Mouse (Mus musculus): ENCODE measurements around the gene Gdf7. TPM values are rescaled to one million over a fixed set of nuclear protein-coding genes. Genes with fewer than 3 reads are reported as not detected.

Gdf7 gene
- polyA plus RNA-seq, 1 experiment: not detected

DNA sequence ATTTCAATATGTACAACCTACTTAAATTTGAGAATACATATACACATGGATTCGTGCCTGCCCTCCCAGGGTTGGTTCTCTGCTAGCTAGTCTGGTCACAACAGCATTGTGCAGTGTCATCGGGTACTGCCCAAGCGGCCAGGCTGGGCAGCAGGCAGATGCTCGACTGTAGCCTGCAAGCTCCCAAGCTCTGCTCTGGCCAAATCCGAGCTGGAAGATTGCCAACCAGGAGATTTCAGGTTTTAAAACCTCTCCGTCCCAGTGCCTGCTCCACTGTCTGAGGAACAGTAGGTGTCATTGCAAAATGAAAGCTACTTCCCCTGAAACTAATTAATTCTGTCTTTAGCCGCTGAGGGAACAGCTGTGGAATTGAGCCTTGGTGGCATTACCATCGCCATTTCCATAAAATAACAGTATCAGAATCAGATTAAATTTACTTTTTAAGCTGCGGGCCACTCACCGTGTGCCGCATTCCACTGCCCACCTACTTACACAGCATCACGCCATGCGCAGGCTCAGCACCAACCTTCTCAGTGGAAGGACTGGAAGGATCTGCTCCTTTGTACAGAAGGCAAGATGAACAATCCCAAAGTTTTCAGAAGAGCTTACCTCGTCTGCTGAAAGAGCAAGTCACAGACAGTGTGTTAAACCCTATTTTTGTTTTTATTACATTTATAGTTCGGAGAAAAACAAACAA is 10.4 kb downstream of the Gdf7 start:
- Histone ChIP-seq H3K4me3 (ENCODE audit: insufficient read depth, low read depth, low read length) (no peak overlapping the region), H3K4me1 (ENCODE audit: control insufficient read depth, insufficient read depth, insufficient read length, low read length) (no peaks in the 10 kb centered on the region), H3K27ac (replicated peaks; ENCODE audit: low read depth, low read length) (no peak overlapping the region)

DNA sequence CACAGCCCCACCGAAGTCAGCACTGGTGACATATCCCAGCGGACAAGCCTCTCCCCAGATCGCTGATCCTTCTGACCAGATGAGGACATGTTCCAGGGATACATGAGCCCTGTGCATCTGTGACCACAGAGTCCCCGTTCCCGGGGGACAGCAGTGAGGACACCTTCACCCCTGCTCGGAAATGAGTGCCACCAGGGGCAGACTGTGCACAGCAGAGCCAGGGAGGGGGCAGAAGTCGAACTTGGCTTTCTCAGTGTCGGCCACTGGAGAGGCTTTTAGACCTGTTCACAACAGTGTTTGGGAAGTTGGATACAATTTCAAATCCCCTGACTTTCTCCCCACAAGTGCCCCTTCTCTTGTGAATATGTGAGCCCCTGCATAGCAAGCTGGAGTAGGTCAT is 12.3 kb downstream of the Gdf7 start:
- Histone ChIP-seq H3K4me3 (ENCODE audit: insufficient read depth, low read depth, low read length) (no peak overlapping the region), H3K27ac (replicated peaks; ENCODE audit: low read depth, low read length) (no peak overlapping the region), H3K4me1 (ENCODE audit: control insufficient read depth, insufficient read depth, insufficient read length, low read length) (no peaks in the 10 kb centered on the region)

DNA sequence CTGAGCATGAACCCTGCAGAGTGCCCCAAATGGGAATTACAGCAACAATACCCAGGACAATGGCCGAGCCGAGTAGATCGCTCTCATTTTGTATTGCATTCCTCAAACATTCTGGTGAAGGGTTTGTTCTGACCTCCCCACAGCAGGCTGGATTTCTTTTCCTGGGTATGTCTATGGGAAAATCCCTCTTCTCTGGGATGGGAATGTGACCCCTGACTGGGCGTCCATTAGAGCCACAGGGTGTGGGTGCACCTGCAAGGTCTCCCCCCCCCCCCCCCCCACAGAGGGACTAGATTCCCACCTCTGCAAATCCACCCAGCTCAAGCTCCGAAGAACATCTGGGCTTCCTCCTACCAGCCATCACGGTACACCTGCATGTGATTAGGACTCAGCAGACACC is 12.7 kb downstream of the Gdf7 start:
- Histone ChIP-seq H3K27ac (replicated peaks; ENCODE audit: low read depth, low read length) (no peak overlapping the region), H3K4me3 (ENCODE audit: insufficient read depth, low read depth, low read length) (no peak overlapping the region), H3K4me1 (ENCODE audit: control insufficient read depth, insufficient read depth, insufficient read length, low read length) (no peaks in the 10 kb centered on the region)

DNA sequence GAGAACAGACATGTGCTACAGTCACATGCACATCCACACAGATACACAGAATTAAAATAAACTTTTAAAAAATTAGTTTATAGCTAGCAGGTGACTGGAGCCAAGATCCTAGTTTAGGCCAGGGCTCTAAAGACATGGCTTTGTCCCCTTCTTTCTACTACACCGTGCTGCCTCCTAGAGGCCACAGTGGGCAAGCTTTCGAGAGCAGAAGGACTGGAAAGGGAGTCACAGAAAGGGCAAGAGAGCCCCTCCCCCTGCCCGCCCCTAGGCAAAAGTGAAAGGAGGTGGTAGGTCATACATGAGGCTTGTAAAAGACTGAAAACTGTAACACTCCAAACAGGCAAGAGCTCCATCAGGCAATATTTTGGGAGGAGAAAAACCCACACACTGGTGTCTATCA is 13.8 kb downstream of the Gdf7 start:
- no peak overlapping the region for H3K4me3 ChIP-seq (ENCODE audit: insufficient read depth, low read depth, low read length)
- H3K27ac ChIP-seq (replicated peaks; ENCODE audit: low read depth, low read length): no peak overlapping the region
- no peaks in the 10 kb centered on the region for H3K4me1 ChIP-seq (ENCODE audit: control insufficient read depth, insufficient read depth, insufficient read length, low read length)

DNA sequence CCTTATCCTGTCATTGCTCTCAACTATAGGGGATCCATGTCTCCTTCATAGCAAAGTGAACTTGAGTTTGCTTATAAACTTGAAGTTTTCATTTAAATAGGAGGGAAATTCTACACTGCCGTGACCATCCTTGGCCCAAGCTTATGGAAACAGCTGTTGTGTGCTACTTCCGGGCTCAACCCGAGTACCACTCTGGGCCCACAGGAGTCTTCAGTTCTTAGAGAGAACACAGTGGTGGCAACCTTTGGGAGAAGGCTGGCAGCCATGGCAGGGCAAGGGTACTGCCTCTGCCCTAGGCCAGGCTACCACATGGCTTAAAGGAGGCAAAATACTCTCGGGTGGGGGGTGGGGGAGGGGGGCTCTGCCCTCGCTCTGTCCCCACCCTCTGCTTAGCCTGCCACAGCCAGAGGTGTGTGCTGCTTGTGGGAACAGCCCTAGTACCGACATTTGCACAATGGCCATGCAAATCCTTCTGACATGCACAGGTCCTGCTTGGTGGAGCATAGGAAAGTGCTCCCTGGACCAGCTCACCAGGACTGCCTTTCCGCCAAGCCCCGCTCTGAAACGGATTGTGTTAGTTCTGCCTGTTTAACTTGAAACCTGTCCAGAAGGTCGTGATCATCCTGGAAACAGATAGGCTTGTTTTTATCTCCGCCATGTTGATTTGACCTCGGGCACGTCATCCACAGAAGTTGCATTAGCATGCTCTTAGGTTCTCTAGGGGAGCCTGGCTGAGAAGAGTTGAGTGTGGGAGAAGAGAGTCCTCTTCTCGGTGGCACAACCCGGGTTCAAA is 20.3 kb downstream of the Gdf7 start:
- no peaks in the 10 kb centered on the region for H3K4me1 ChIP-seq (ENCODE audit: control insufficient read depth, insufficient read depth, insufficient read length, low read length)
- H3K4me3 ChIP-seq (ENCODE audit: insufficient read depth, low read depth, low read length): no peak overlapping the region
- no peak overlapping the region for H3K27ac ChIP-seq (replicated peaks; ENCODE audit: low read depth, low read length)

DNA sequence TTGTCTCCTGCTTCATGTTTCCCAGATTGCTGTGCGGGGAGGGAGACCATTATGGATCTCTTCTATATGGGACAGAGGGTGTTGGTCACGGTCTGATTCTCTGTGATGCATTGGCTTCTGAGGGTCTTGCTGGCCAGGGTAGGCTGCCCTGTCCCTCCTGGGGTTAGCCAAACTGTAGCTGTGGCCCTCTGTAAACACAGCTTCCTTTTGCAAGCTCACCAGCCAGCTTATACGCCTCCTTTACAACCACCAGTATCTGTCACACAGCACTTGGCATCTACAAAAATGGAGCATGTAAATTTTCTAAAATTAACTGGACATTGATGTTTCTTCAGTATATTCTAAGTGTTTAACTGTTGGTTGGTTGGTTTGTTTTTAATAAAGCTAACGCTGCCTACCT is 26.3 kb downstream of the Gdf7 start:
- Histone ChIP-seq H3K4me3 (ENCODE audit: insufficient read depth, low read depth, low read length) (no peak overlapping the region), H3K27ac (replicated peaks; ENCODE audit: low read depth, low read length) (no peak overlapping the region), H3K4me1 (ENCODE audit: control insufficient read depth, insufficient read depth, insufficient read length, low read length) (no peaks in the 10 kb centered on the region)

DNA sequence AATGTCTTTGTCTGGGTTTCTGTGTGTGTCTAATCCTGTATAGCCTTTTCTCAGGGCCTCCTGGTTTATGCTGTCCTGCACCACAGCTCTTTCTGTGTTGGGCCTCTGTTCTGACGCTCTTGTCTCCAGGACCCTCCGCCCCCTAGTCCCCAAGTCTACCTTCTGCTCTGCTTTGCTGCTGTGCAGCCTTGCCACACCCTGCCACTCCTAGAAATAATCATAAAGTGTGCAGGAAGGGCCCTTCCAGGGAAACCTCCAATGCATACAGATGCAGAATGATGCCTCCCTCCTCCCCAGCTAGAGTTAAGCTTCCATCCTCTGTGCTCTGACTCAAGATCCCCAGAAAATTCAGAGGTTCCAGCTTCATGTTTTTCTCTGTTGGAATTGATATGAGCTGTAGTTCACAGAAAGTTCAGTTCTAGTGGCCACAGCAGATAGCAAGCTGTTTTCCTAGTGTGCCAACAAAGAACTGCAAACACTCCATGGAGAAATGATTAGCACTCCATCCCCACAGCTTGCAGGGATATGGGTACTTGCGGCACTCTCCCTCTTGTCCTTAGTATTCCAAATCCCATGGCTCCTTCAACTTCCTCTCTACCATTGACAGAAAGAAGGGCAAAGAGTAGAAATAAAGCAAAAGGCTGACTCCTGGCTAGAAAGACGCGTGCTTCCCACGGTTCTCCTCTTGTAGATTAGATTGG is 28.1 kb downstream of the Gdf7 start:
- Histone ChIP-seq H3K4me3 (ENCODE audit: insufficient read depth, low read depth, low read length) (no peak overlapping the region), H3K4me1 (ENCODE audit: control insufficient read depth, insufficient read depth, insufficient read length, low read length) (no peaks in the 10 kb centered on the region), H3K27ac (replicated peaks; ENCODE audit: low read depth, low read length) (no peak overlapping the region)

DNA sequence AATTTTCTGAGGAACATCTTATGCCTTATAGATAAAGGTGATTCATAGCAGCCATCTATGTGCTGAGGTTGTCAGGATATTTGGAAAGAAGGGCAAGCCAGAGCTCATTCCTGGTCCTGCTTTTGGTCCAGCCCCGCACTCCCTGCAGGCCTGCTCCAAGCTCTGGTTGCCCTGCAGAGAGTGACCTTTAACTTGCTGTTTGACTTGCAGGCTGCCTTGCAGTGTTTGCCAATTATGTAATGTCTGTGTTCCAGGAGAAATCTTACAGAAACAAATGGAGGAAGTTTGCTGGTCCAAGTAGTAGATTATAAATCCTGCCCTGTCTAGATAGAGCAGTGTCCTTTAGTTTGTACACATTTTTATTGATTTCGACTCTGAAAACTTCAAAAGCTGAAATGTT is 30.3 kb downstream of the Gdf7 start:
- Histone ChIP-seq H3K27ac (replicated peaks; ENCODE audit: low read depth, low read length) (no peak overlapping the region), H3K4me3 (ENCODE audit: insufficient read depth, low read depth, low read length) (no peak overlapping the region)

DNA sequence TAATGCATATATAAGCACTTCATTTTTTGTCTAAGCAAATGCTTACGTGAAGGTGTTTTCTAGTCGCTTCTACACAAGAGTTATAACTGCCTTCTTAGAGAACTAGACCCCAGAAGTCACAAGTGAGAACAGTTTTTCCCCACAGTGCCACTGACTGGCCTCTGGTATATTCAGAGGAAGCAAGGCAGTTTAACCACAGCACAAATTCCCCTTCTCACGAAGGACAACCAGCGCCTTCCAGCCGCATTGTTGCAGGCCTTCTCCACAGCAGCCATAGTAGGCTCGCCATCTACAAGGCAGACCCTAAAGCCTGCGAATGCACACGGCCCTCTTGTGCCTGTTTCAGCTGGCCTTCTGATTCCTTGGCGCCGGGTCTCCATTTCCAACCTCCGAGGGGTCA is 32.1 kb downstream of the Gdf7 start:
- no peaks in the 10 kb centered on the region for H3K4me1 ChIP-seq (ENCODE audit: control insufficient read depth, insufficient read depth, insufficient read length, low read length)

More for the DNA sequence above, 30.3 kb downstream of the Gdf7 start:
- H3K4me1 ChIP-seq (ENCODE audit: control insufficient read depth, insufficient read depth, insufficient read length, low read length): no peaks in the 10 kb centered on the region

DNA sequence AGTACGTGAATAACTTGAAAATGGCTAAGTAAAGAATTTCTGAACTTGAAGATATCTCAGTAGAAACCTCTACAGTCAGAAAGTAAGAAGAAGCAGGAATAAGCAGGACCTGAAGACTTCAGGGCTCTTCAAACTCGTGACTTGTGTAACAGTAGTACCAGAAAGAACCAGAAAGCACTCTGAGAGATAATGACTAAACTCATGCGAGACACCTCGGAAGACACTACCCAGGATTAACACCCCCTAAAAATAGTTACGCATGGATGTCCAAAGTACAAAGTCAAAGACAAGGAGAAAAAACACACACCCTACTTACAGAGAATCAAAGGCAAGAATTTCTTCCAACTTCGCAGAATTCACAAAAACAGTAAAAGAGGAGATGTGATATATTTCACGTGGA is 35.4 kb downstream of the Gdf7 start:
- Histone ChIP-seq H3K4me1 (ENCODE audit: control insufficient read depth, insufficient read depth, insufficient read length, low read length) (no peaks in the 10 kb centered on the region), H3K4me3 (ENCODE audit: insufficient read depth, low read depth, low read length) (no peak overlapping the region), H3K27ac (replicated peaks; ENCODE audit: low read depth, low read length) (no peak overlapping the region)

More for the DNA sequence above, 32.1 kb downstream of the Gdf7 start:
- H3K27ac ChIP-seq (replicated peaks; ENCODE audit: low read depth, low read length): no peak overlapping the region
- H3K4me3 ChIP-seq (ENCODE audit: insufficient read depth, low read depth, low read length): no peak overlapping the region

DNA sequence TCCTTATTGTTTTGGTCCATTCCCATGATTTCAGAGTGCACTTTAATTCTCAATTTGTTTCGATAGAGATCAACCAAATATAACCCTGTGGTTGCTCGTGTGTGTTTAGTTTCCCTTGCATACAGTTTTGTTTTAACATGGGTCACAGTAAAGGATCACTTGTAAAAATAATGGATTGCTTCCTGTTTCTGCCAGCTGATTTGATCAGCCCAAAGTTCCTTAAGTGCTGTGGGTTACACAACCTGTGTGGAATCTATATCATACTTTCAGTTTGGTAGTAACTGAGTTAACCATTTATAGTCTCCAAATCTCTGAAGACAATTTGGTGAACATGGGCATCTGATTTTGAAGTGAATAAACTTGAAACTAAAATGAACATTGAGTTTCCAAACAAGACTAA is 41.5 kb downstream of the Gdf7 start:
- H3K4me1 ChIP-seq (ENCODE audit: control insufficient read depth, insufficient read depth, insufficient read length, low read length): no peaks in the 10 kb centered on the region; the same call in 1 of the 2 replicates
- H3K27ac ChIP-seq (replicated peaks; ENCODE audit: low read depth, low read length): no peak overlapping the region

More for the DNA sequence above, 41.5 kb downstream of the Gdf7 start:
- no peak overlapping the region for H3K4me3 ChIP-seq (ENCODE audit: insufficient read depth, low read depth, low read length)

Other genes with a start within 250 kb of the Gdf7 start
- 43.6 and 55.7 TPM in 2 replicates for gene Ldah, start 93.8 kb downstream of the Gdf7 start, polyA plus RNA-seq (2012; ENCODE audit: insufficient read depth, insufficient read length, missing spikeins)
- 5.7 and 7.6 TPM in 2 replicates for gene Hs1bp3, start 11.5 kb upstream of the Gdf7 start, polyA plus RNA-seq (2012; ENCODE audit: insufficient read depth, insufficient read length, missing spikeins)
- gene Rhob, start 198.1 kb upstream of the Gdf7 start, polyA plus RNA-seq (2012; ENCODE audit: insufficient read depth, insufficient read length, missing spikeins): 106 and 193 TPM in 2 replicates